Mouse (Mus musculus): Measurements from ENCODE around the gene Tmem208.

DNA sequence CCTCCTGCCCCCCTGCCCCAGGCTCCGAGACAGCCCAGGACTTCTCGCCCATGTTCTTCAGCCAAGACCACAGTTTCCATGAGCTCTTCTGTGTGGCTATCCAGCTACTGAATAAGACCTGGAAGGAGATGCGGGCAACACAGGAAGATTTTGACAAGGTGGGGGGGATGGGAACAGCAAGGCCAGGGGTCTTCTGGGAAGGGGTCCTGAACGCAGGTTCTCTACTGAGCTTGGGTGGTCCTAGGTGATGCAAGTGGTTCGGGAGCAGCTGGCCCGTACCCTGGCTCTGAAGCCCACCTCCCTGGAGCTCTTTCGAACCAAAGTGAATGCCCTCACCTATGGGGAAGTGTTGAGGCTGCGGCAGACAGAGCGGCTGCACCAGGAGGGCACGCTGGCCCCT is 17.7 kb upstream of the Tmem208 start:
- no peak for TF ChIP-seq POLR2A (IDR thresholded peaks at IDR 0.05; ENCODE audit: low read depth, low read length)
- no peak for TF ChIP-seq CTCF (conservative IDR thresholded peaks at IDR 0.05; ENCODE audit: insufficient read depth, insufficient read length, low read depth, low read length)
